Mouse (Mus musculus) neural tube, postnatal 0 days (tissue): ENCODE results near the gene Ube2c. TPM values are rescaled to one million over a fixed set of nuclear protein-coding genes. Genes with fewer than 3 reads are reported as not detected.

Experiments
- polyA plus RNA-seq: library from polyadenylated mRNA; unstranded; fragments of >200 nt; fragmentation: Nextera tagmentation; extraction: Ambion mirVana; gene quantifications from 2 replicates; pipeline ENCODE4 v1.2.1, GENCODE M21; 2015

The Ube2c gene
- 31.4 and 34.2 TPM in 2 replicates for polyA plus RNA-seq

DNA sequence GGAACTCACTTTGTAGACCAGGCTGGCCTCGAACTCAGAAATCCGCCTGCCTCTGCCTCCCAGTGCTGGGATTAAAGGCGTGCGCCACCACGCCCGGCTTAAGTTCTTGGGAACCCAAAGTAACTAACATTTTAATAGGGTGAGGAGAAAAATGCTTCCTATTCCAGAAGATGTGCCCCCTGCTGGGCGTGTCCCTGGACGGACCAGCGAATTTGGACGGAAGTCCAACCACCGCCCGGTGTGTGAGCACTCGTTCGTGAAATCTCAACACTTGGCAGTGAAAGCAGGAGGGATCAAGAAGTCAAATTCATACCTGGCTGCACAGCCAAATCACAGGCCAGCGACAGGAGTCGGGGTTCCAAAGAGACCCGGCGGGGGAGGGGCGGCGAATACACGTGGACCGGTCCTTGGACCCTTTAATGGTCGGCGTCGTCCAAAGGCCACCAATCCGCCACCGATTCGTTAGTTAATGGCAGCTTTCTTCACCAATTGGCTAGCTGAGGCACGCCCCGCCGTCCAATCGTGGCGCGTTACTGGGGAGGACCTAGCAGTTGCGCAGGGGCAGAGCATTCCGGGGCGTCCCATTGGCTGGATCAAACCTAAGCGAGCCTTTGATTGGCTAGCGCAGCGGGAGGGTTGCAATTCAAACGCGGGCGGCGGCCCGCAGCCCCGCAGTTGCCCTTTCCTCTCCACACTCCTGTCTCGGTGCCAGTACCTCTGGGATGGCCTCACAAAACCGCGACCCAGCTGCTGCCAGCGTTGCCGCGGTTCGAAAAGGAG lies at the start of gene Ube2c:
Ube2c (plus strand) TSS at position 641 of the 780 bp plus-strand sequence.

DNA sequence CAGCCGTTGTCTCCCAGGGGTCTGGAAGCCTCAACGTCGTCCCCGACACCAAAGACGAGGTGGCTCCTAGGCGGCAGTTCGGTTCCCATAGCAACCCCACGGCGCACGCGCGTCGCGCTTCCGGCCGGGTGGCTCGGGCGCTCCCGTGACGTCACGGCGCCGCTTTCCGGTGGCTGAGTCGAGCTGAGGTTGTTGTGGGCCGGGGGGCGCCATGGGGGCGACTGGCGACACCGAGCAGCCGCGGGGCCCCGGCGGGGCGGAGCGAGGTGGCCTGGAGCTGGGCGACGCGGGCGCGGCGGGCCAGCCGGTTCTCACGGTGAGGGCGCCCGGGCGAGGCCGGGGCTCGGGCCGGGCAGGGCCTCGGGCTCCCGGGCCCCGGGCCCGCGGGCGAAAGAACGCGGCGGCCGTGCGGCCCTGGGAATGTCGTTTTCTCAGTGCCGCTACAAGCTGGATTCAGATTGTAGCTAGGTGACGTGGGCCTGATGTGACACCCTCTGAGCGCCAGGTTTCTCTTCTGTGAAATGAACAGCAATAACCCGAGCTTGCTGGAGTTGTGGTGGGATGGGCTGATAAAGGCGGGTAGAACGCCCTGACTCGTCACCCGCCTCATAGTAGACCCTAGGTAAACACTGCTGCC lies 23.7 kb upstream of the Ube2c start, which contains the start of the genes Wfdc3 and Dnttip1:
Wfdc3 (minus strand) TSS at position 89 of the 637 bp plus-strand sequence.
Dnttip1 (plus strand) TSS at position 141 of the 637 bp plus-strand sequence.

DNA sequence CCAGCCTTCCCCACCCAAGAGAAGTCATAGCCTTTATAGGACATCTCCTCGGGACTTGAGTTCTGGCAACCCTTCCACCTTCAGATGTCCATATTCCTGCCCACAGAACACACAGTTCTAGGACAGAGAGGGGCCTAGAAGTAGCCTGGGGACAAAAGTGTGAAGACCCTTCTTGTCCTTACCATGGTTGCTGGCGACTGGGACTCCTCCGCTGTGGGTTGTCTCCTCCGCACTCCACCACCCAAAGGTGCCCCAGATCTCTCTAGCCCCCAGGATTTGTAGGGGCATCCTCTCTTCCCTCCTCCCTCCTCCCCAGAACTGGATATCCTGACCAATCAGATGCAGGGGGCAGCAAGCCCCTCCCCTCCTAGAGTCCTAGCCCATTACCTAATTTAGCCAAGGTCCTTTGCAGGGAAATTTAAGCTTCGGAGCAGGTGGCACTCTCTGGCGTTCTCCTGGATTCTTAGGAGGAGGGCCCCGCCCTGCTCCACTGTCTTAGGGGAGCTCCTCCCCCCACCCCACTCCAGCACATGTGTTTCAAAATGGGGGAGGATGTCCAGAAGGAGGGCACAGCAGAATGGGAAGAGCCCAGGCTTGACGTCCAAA lies 9.9 kb downstream of the Ube2c start, which contains the start of gene Tnnc2:
Tnnc2 (minus strand) TSS at position 487 of the 606 bp plus-strand sequence.

DNA sequence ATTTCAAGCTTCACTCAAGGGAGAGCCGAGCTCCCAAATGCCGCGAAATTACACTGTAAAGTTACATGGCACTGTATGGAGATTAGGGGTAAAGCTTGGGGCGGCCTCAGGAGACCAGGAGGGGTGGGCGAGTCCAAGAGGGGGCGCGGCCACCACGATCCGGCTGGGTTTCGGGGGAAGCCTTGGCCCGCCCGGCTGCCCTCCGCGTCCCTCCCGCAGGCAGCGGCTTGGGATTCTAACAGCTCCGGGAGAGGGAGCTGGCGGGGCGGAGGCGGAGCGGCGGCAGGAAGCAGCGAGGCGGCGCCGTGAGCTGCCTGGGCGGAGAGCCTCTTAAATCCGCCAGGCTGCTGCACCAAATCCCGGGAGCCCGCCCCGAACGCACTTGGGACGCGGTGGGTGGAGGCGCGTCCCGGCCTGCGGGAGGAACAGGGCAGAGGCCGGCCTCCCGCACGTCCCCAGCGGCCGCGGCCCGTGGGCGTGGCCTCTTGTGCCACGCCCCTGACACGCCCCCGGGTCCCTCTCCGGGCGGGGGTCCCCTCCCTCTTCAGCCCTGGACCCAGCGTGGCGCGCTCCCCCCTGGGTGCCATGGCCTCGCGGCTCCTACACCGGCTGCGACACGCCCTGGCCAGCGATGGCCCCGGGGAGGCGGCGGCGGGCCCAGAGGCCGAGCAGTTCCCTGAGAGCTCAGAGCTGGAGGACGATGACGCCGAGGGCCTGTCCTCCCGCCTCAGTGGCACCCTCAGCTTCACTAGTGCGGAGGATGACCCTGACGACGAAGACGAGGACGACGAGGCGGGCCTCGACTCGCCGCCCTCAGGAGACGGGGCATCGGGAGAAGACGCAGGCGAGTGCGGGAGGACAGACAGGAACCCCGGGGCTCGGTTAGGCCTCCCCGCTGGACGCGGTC lies 16.0 kb downstream of the Ube2c start, which contains the start of gene Snx21:
Snx21 (plus strand) TSS at position 343 of the 907 bp plus-strand sequence.

DNA sequence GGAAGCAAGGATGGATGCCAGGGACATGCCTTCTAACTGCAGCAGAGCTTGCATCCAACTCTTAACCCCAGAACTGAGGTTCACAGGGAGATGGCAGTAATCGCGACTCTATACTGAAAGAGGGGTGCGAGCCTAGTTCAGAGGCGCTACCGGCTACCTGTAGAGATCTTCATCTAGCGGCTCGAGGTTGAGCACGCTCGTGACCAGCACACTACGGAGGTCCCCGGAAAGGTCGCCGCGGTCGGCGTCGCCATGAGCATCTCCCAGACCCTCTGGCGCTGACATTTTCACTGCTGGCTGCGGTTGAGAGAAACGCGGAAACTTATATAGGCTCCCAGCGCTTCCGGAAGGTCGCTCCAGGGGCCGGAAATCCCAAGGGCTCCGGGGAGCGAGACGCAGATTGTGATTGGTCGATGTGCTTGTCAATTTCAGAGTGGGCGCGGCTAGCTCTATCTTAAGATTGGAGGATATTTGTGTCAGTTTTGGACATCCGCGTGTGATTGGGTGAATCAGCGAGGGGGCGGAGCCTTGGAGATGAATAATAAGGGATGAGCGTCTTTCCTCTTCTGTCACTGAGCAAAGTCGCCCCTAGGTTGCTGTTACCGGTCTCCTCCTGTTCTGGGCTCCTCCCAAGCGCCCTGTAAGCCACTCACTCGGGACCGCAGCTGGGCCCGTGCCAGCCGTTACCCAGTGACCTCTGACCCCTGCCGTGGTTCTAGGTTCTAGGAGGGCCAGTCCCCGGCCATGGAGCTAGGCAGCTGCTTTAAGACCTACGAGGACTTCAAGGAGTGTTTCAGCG lies 35.0 kb downstream of the Ube2c start, which contains the start of the genes Acot8 and Zswim3:
Acot8 (minus strand) TSS at position 350 of the 799 bp plus-strand sequence.
Zswim3 (plus strand) TSS at position 566 of the 799 bp plus-strand sequence.

DNA sequence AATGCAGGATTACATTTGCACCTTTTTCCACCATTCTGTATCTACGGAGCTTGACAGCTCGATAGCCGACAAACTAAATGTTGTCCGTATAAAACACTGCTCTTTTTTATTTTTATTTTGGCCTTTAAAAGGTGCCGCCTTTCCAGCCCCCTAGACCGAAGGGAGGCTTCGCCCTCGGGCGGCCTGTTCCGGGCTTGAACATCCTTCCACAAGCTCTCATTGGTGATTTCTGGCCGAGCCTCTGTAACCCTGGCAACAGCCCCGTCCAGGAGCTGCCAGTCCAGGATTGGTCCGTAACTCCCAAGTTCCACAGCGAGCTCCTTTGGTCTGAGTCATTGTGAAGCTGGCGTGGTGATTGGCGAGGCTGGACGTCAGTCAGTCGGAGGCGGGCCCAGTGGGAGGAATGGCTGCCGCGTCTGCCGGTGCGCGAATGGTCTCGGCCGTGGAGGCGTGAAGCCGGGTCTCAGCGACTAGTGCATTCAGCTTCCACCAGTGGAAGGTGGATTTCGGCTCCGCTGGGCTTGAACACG lies 53.0 kb downstream of the Ube2c start, which contains the start of gene Zswim1:
Zswim1 (plus strand) TSS at position 51 of the 530 bp plus-strand sequence.

Other genes starting within 250 kb of the Ube2c start
- 0.62 and 0.65 TPM in 2 replicates for gene Wfdc2, start 207.5 kb upstream of the Ube2c start, polyA plus RNA-seq
- not detected in 2 replicates for gene Spint3, start 196.4 kb upstream of the Ube2c start, polyA plus RNA-seq
- gene Wfdc6a, start 184.5 kb upstream of the Ube2c start, polyA plus RNA-seq: not detected in 2 replicates
- not detected in 2 replicates for gene Eppin, start 176.3 kb upstream of the Ube2c start, polyA plus RNA-seq
- gene Wfdc6b, start 156.4 kb upstream of the Ube2c start, polyA plus RNA-seq: not detected in 2 replicates
- gene Wfdc8, start 156.3 kb upstream of the Ube2c start, polyA plus RNA-seq: not detected in 2 replicates
- not detected in 2 replicates for gene Wfdc16, start 131.1 kb upstream of the Ube2c start, polyA plus RNA-seq
- not detected in 2 replicates for gene Wfdc10, start 113.9 kb upstream of the Ube2c start, polyA plus RNA-seq
- gene Wfdc9, start 113.3 kb upstream of the Ube2c start, polyA plus RNA-seq: not detected in 2 replicates
- not detected in 2 replicates for gene Wfdc11, start 95.8 kb upstream of the Ube2c start, polyA plus RNA-seq
- gene Wfdc13, start 84.8 kb upstream of the Ube2c start, polyA plus RNA-seq: 0.22 TPM in 1 of 2 replicates, not detected in the other
- not detected in 2 replicates for gene Spint4, start 71.4 kb upstream of the Ube2c start, polyA plus RNA-seq
- gene Spint5, start 54.6 kb upstream of the Ube2c start, polyA plus RNA-seq: not detected in 2 replicates
- gene Wfdc3, start 24.0 kb upstream of the Ube2c start, polyA plus RNA-seq: 0.58 and 0.88 TPM in 2 replicates
- gene Dnttip1, start 23.9 kb upstream of the Ube2c start, polyA plus RNA-seq: 48.0 and 50.3 TPM in 2 replicates
- gene Tnnc2, start 10.1 kb downstream of the Ube2c start, polyA plus RNA-seq: 6.6 and 7.2 TPM in 2 replicates
- gene Snx21, start 15.9 kb downstream of the Ube2c start, polyA plus RNA-seq: 54.9 and 60.8 TPM in 2 replicates
- gene Acot8, start 35.0 kb downstream of the Ube2c start, polyA plus RNA-seq: 23.8 and 27.3 TPM in 2 replicates
- gene Zswim3, start 35.2 kb downstream of the Ube2c start, polyA plus RNA-seq: 10.4 and 10.8 TPM in 2 replicates
- 24.9 and 26.5 TPM in 2 replicates for gene Zswim1, start 52.8 kb downstream of the Ube2c start, polyA plus RNA-seq
- 0.27 TPM in 1 of 2 replicates, not detected in the other for gene Spata25, start 58.6 kb downstream of the Ube2c start, polyA plus RNA-seq
- gene Ctsa, start 63.0 kb downstream of the Ube2c start, polyA plus RNA-seq: 101 and 102 TPM in 2 replicates
- gene Neurl2, start 63.6 kb downstream of the Ube2c start, polyA plus RNA-seq: 8.1 and 8.5 TPM in 2 replicates
- 134 and 140 TPM in 2 replicates for gene Pltp, start 87.8 kb downstream of the Ube2c start, polyA plus RNA-seq
- gene Pcif1, start 109.4 kb downstream of the Ube2c start, polyA plus RNA-seq: 84.1 and 87.1 TPM in 2 replicates
- 8.1 and 10.7 TPM in 2 replicates for gene Zfp335, start 141.9 kb downstream of the Ube2c start, polyA plus RNA-seq
- 9.1 and 14.6 TPM in 2 replicates for gene Mmp9, start 170.9 kb downstream of the Ube2c start, polyA plus RNA-seq
- 100 and 111 TPM in 2 replicates for gene Slc12a5, start 190.9 kb downstream of the Ube2c start, polyA plus RNA-seq